Mouse (Mus musculus): Measurements from ENCODE around the gene Hmx3. TPM values are rescaled to one million over a fixed set of nuclear protein-coding genes. Genes with fewer than 3 reads are reported as not detected.

Hmx3 gene
- total and polyA plus RNA-seq, 3 experiments, result not detected

DNA sequence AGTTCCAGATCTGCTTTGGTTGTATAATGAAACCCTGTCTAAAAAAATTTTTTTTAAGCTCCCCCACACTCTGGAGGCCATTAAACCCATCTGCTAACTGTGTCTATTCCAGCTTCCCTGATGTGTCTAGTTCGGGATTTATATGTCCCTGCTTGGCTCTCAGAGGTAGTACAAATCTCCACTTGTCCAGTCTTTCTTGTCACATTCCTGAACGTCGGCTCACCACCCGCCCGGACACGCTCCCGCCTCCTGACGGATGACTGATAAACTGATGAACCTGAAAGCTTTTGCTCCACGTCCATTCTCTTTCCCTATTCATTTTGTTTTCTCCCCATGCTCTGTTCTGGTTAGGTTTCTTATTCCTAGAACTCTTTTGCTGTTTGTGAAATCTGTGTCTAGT is 39.5 kb downstream of the Hmx3 start:
- H3K79me2 ChIP-seq (replicated peaks; ENCODE audit: control insufficient read depth, extremely low read depth, insufficient read depth, poor library complexity, severe bottlenecking), result no peaks in the 10 kb centered on the region
- H3K27me3 ChIP-seq (replicated peaks), result no peaks in the 10 kb centered on the region
- no peaks in the 10 kb centered on the region for H3K9me3 ChIP-seq (replicated peaks; ENCODE audit: low read length)
- no peak for DNase-seq (ENCODE audit: extremely low read depth)
- no peak overlapping the region for H3K27ac ChIP-seq (ENCODE audit: insufficient read depth, low read depth)
- in situ Hi-C loops (cut with MboI; ENCODE audit: low pct_ligation_motif_present, low pct_unique_long_range_greater_than_20kb, low sequenced_read_pairs), result no loop called here
- no peak for TF ChIP-seq BHLHE40 (IDR thresholded peaks at IDR 0.05; ENCODE audit: low read depth, low read length)
- TF ChIP-seq CHD2 (IDR thresholded peaks at IDR 0.05; ENCODE audit: low read length), result no peak
- TF ChIP-seq USF2 (conservative IDR thresholded peaks at IDR 0.05; ENCODE audit: low read depth, low read length), result no peak
- no peak for TF ChIP-seq JUN (IDR thresholded peaks at IDR 0.05; ENCODE audit: insufficient read depth, low read depth, low read length)
- no peak for TF ChIP-seq RCOR1 (conservative IDR thresholded peaks at IDR 0.05; ENCODE audit: low read depth, low read length)
- no peak for TF ChIP-seq MAX (IDR thresholded peaks at IDR 0.05; ENCODE audit: low read length)
- dilution Hi-C loops (cut with MboI; ENCODE audit: extremely low pct_ligation_motif_present, extremely low pct_unique_long_range_greater_than_20kb, low sequenced_read_pairs), result no loop called here
- no peak overlapping the region for H3K4me2 ChIP-seq (ENCODE audit: insufficient read depth, low read depth, poor library complexity, severe bottlenecking)
- no peaks in the 10 kb centered on the region for H3K4me1 ChIP-seq (ENCODE audit: control insufficient read depth in 1 of 2, insufficient read depth in 2 of 2)
- no peak overlapping the region for H3K4me3 ChIP-seq (replicated peaks in 1 of 3; ENCODE audit: low read depth in 2 of 3, low read length in 2 of 3, poor library complexity in 1 of 3)
- no peak overlapping the region for H3K9ac ChIP-seq (ENCODE audit: insufficient read depth, low read depth)
- H3K36me3 ChIP-seq (replicated peaks in 1 of 2; ENCODE audit: control insufficient read depth in 1 of 2, insufficient read depth in 1 of 2, low read length in 1 of 2), result no peaks in the 10 kb centered on the region

DNA sequence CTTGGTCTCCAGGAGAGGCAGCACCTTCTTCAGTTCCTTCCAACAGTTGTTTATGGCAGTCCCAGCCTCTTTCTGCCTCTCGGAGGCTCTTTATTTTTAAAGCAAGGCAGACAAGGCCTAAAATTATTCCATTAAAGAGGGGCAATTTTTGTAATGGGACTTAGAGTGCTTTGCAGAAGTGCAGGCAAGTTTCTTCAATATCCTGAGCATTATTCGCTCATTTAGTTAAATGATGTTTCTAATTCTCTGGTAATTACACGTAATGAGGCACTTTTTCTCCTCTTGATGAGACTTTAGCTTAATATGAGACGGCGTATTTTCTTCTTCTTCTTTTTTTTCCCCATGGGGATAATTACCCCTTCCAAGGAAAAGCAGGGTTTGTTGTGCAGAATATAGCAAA is 42.9 kb downstream of the Hmx3 start:
- dilution Hi-C loops (cut with MboI; ENCODE audit: extremely low pct_ligation_motif_present, extremely low pct_unique_long_range_greater_than_20kb, low sequenced_read_pairs), result no loop called here
- Histone ChIP-seq H3K4me1 (ENCODE audit: control insufficient read depth in 1 of 2, insufficient read depth in 2 of 2) (peaks cover 0 to 3% of the 10 kb centered on the region in 2 experiments; a peak in 2 of 4 replicates), H3K27me3 (replicated peaks) (peaks cover 1% of the 10 kb centered on the region)

More for the DNA sequence above, 42.9 kb downstream of the Hmx3 start:
- Histone ChIP-seq H3K79me2 (replicated peaks; ENCODE audit: control insufficient read depth, extremely low read depth, insufficient read depth, poor library complexity, severe bottlenecking) (no peaks in the 10 kb centered on the region), H3K9ac (ENCODE audit: insufficient read depth, low read depth) (no peak overlapping the region), H3K4me2 (ENCODE audit: insufficient read depth, low read depth, poor library complexity, severe bottlenecking) (no peak overlapping the region), H3K9me3 (replicated peaks; ENCODE audit: low read length) (no peaks in the 10 kb centered on the region), H3K4me3 (replicated peaks in 1 of 3; ENCODE audit: low read depth in 2 of 3, low read length in 2 of 3, poor library complexity in 1 of 3) (no peak overlapping the region), H3K36me3 (replicated peaks in 1 of 2; ENCODE audit: control insufficient read depth in 1 of 2, insufficient read depth in 1 of 2, low read length in 1 of 2) (no peaks in the 10 kb centered on the region), H3K27ac (ENCODE audit: insufficient read depth, low read depth) (no peak overlapping the region)
- in situ Hi-C loops (cut with MboI; ENCODE audit: low pct_ligation_motif_present, low pct_unique_long_range_greater_than_20kb, low sequenced_read_pairs), result no loop called here
- DNase-seq (ENCODE audit: extremely low read depth), result no peak
- TF ChIP-seq USF2 (conservative IDR thresholded peaks at IDR 0.05; ENCODE audit: low read depth, low read length) (no peak), JUN (IDR thresholded peaks at IDR 0.05; ENCODE audit: insufficient read depth, low read depth, low read length) (no peak), IRF4 (IDR thresholded peaks at IDR 0.05; ENCODE audit: low read depth, low read length) (no peak), MXI1 (IDR thresholded peaks at IDR 0.05; ENCODE audit: low read depth, low read length) (no peak), ELF1 (IDR thresholded peaks at IDR 0.05; ENCODE audit: low read depth, low read length) (no peak), E2F4 (IDR thresholded peaks at IDR 0.05; ENCODE audit: insufficient replicate concordance, low read depth, low read length) (no peak), MAFK (IDR thresholded peaks at IDR 0.05; ENCODE audit: insufficient replicate concordance, low read length) (no peak), POLR2AphosphoS2 (IDR thresholded peaks at IDR 0.05; ENCODE audit: low read depth, low read length) (no peak), GABPA (IDR thresholded peaks at IDR 0.05; ENCODE audit: insufficient replicate concordance, low read depth, low read length) (no peak), TBP (conservative IDR thresholded peaks at IDR 0.05; ENCODE audit: low read depth, low read length) (no peak), SMC3 (IDR thresholded peaks at IDR 0.05; ENCODE audit: low read depth, low read length) (no peak), RAD21 (IDR thresholded peaks at IDR 0.05; ENCODE audit: low read depth, low read length) (no peak)

Other genes with a start within 250 kb of the Hmx3 start
- not detected in 2 replicates for gene Cuzd1, start 220.6 kb upstream of the Hmx3 start, total RNA-seq (2012; rRNA removed)
- not detected in 2 replicates for gene Cuzd1, start 220.6 kb upstream of the Hmx3 start, total RNA-seq (2014; rRNA removed)
- 0.10 and 0.11 TPM in 2 replicates for gene Cuzd1, start 220.6 kb upstream of the Hmx3 start, polyA plus RNA-seq (2012; ENCODE audit: insufficient read length, low read depth)
- gene Fam24b, start 213.4 kb upstream of the Hmx3 start, total RNA-seq (2012; rRNA removed), result 0.21 TPM in 1 of 2 replicates, not detected in the other
- not detected in 2 replicates for gene Fam24b, start 213.4 kb upstream of the Hmx3 start, total RNA-seq (2014; rRNA removed)
- gene Fam24b, start 213.4 kb upstream of the Hmx3 start, polyA plus RNA-seq (2012; ENCODE audit: insufficient read length, low read depth), result not detected in 2 replicates
- not detected in 2 replicates for gene Fam24a, start 209.0 kb upstream of the Hmx3 start, total RNA-seq (2012; rRNA removed)
- not detected in 2 replicates for gene Fam24a, start 209.0 kb upstream of the Hmx3 start, total RNA-seq (2014; rRNA removed)
- gene Fam24a, start 209.0 kb upstream of the Hmx3 start, polyA plus RNA-seq (2012; ENCODE audit: insufficient read length, low read depth), result 0.36 TPM in 1 of 2 replicates, not detected in the other
- 13.1 and 14.6 TPM in 2 replicates for gene 2310057M21Rik, start 180.1 kb upstream of the Hmx3 start, total RNA-seq (2012; rRNA removed)
- gene 2310057M21Rik, start 180.1 kb upstream of the Hmx3 start, total RNA-seq (2014; rRNA removed), result 3.3 and 3.4 TPM in 2 replicates
- 20.2 and 22.5 TPM in 2 replicates for gene 2310057M21Rik, start 180.1 kb upstream of the Hmx3 start, polyA plus RNA-seq (2012; ENCODE audit: insufficient read length, low read depth)
- 23.3 and 29.1 TPM in 2 replicates for gene Pstk, start 171.7 kb upstream of the Hmx3 start, total RNA-seq (2012; rRNA removed)
- 32.0 and 42.3 TPM in 2 replicates for gene Pstk, start 171.7 kb upstream of the Hmx3 start, total RNA-seq (2014; rRNA removed)
- 21.5 and 21.9 TPM in 2 replicates for gene Pstk, start 171.7 kb upstream of the Hmx3 start, polyA plus RNA-seq (2012; ENCODE audit: insufficient read length, low read depth)
- 4.7 and 5.2 TPM in 2 replicates for gene Ikzf5, start 132.3 kb upstream of the Hmx3 start, total RNA-seq (2012; rRNA removed)
- 8.0 and 8.1 TPM in 2 replicates for gene Ikzf5, start 132.3 kb upstream of the Hmx3 start, total RNA-seq (2014; rRNA removed)
- 13.9 and 18.5 TPM in 2 replicates for gene Ikzf5, start 132.3 kb upstream of the Hmx3 start, polyA plus RNA-seq (2012; ENCODE audit: insufficient read length, low read depth)
- gene Acadsb, start 132.3 kb upstream of the Hmx3 start, total RNA-seq (2012; rRNA removed), result 11.2 and 11.9 TPM in 2 replicates
- gene Acadsb, start 132.3 kb upstream of the Hmx3 start, total RNA-seq (2014; rRNA removed), result 15.2 and 15.6 TPM in 2 replicates
- gene Acadsb, start 132.3 kb upstream of the Hmx3 start, polyA plus RNA-seq (2012; ENCODE audit: insufficient read length, low read depth), result 11.1 and 11.8 TPM in 2 replicates
- 2.3 and 2.9 TPM in 2 replicates for gene Hmx2, start 5.9 kb downstream of the Hmx3 start, total RNA-seq (2012; rRNA removed)
- 2.0 and 2.4 TPM in 2 replicates for gene Hmx2, start 5.9 kb downstream of the Hmx3 start, total RNA-seq (2014; rRNA removed)
- gene Hmx2, start 5.9 kb downstream of the Hmx3 start, polyA plus RNA-seq (2012; ENCODE audit: insufficient read length, low read depth), result 2.4 and 3.1 TPM in 2 replicates
- gene Bub3, start 17.4 kb downstream of the Hmx3 start, total RNA-seq (2012; rRNA removed), result 159 and 172 TPM in 2 replicates
- 225 and 250 TPM in 2 replicates for gene Bub3, start 17.4 kb downstream of the Hmx3 start, total RNA-seq (2014; rRNA removed)
- 160 and 161 TPM in 2 replicates for gene Bub3, start 17.4 kb downstream of the Hmx3 start, polyA plus RNA-seq (2012; ENCODE audit: insufficient read length, low read depth)

Measured in CH12.LX (cell line).